Mouse (Mus musculus) layer of hippocampus, postnatal 25 days (tissue): ENCODE data around the gene H2-M11. TPM values are rescaled to one million over a fixed set of nuclear protein-coding genes. Genes with fewer than 3 reads are reported as not detected.

Source experiments
- DNase-seq, 2 experiments: peaks; one replicate each; pipeline ENCODE4 v3.0.0; 2022; ENCODE audit warnings: mixed read lengths in 2 of 2, low spot score in 1 of 2; ENCODE audit errors: extremely low spot score in 1 of 2
- total RNA-seq, 2 experiments: library from RNA; stranded (reverse); gene quantifications; 2 replicates each; pipeline ENCODE4 v1.2.3; 2021

H2-M11 gene
- total RNA-seq: not detected

- no peak for DNase-seq
These were observed at the start of gene H2-M11 for GRCm38 (mm10) chr17:36546775-36547174. TSS of gene H2-M11 (plus strand) at chr17:36547075.

GRCm38 (mm10) chr17:36500435-36500834, 46.4 kb upstream of the H2-M11 start:
- no peak for DNase-seq

GRCm38 (mm10) chr17:36503910-36504309, 43.0 kb upstream of the H2-M11 start:
- no peak for DNase-seq

Other genes starting within 250 kb of the H2-M11 start
- gene H2-M10.1, start 220.9 kb upstream of the H2-M11 start, total RNA-seq: not detected
- not detected for gene H2-M10.3, start 178.7 kb upstream of the H2-M11 start, total RNA-seq
- gene H2-M10.4, start 84.7 kb upstream of the H2-M11 start, total RNA-seq: not detected
- not detected for gene H2-M9, start 95.6 kb downstream of the H2-M11 start, total RNA-seq
- not detected for gene H2-M1, start 125.1 kb downstream of the H2-M11 start, total RNA-seq
- not detected for gene H2-M10.5, start 225.8 kb downstream of the H2-M11 start, total RNA-seq